Mouse (Mus musculus): ENCODE results near the gene Miga2.
"Not testable (repeated sequence)": the region's sequence is repeated elsewhere in the genome, so short reads cannot be mapped to it uniquely, and the experiment has no call there.

Miga2 gene

GRCm38 (mm10) chr2:30397986-30398512, 34.0 kb downstream of the Miga2 start:
- DNase-seq (ENCODE audit: low read depth, low spot score), result no peak

GRCm38 (mm10) chr2:30399191-30400171, 35.4 kb downstream of the Miga2 start:
- DNase-seq (ENCODE audit: low read depth, low spot score), result no peak

GRCm38 (mm10) chr2:30401581-30401980, 37.5 kb downstream of the Miga2 start:
- no peak for DNase-seq (ENCODE audit: low read depth, low spot score)

- DNase-seq (ENCODE audit: low read depth, low spot score), result no peak
These were observed 38.4 kb downstream of the Miga2 start for GRCm38 (mm10) chr2:30402351-30402826.

- no peak for DNase-seq (ENCODE audit: low read depth, low spot score)
These were observed 38.8 kb downstream of the Miga2 start for GRCm38 (mm10) chr2:30402843-30403242.

- no peak for DNase-seq (ENCODE audit: low read depth, low spot score)
These were observed 39.8 kb downstream of the Miga2 start for GRCm38 (mm10) chr2:30403870-30404269.

- DNase-seq (ENCODE audit: low read depth, low spot score), result no peak
These were observed 43.2 kb downstream of the Miga2 start for GRCm38 (mm10) chr2:30407221-30407620.

- no peak for DNase-seq (ENCODE audit: low read depth, low spot score)
These were observed 43.7 kb downstream of the Miga2 start for GRCm38 (mm10) chr2:30407778-30408177.

GRCm38 (mm10) chr2:30408452-30409100, 44.5 kb downstream of the Miga2 start:
- no peak for DNase-seq (ENCODE audit: low read depth, low spot score)

- DNase-seq (ENCODE audit: low read depth, low spot score), result no peak
These were observed 45.6 kb downstream of the Miga2 start for GRCm38 (mm10) chr2:30409454-30410176.

- DNase-seq (ENCODE audit: low read depth, low spot score), result peak; percentile 77
These were observed 49.3 kb downstream of the Miga2 start for GRCm38 (mm10) chr2:30413038-30413973.

- no peak for DNase-seq (ENCODE audit: low read depth, low spot score)
These were observed 50.1 kb downstream of the Miga2 start for GRCm38 (mm10) chr2:30414101-30414500.

- no peak for DNase-seq (ENCODE audit: low read depth, low spot score)
These were observed 50.6 kb downstream of the Miga2 start for GRCm38 (mm10) chr2:30414681-30415080.

GRCm38 (mm10) chr2:30415157-30415935, 51.3 kb downstream of the Miga2 start, which contains the start of gene Crat:
Gene Crat (minus strand): TSS chr2:30415813.
- peak; percentile 82 for DNase-seq (ENCODE audit: low read depth, low spot score)

GRCm38 (mm10) chr2:30415936-30416648, 52.1 kb downstream of the Miga2 start, which contains the start of gene Ptpa:
Gene Ptpa (plus strand): TSS chr2:30416039.
- peak; percentile 79 for DNase-seq (ENCODE audit: low read depth, low spot score)

GRCm38 (mm10) chr2:30416649-30416965, 52.6 kb downstream of the Miga2 start:
- no peak for DNase-seq (ENCODE audit: low read depth, low spot score)

GRCm38 (mm10) chr2:30417154-30417553, 53.1 kb downstream of the Miga2 start:
- DNase-seq (ENCODE audit: low read depth, low spot score), result not testable (repeated sequence)

- no peak for DNase-seq (ENCODE audit: low read depth, low spot score)
These were observed 53.6 kb downstream of the Miga2 start for GRCm38 (mm10) chr2:30417595-30418165.

- DNase-seq (ENCODE audit: low read depth, low spot score), result no peak
These were observed 54.2 kb downstream of the Miga2 start for GRCm38 (mm10) chr2:30418259-30418658.
